Mouse (Mus musculus) spleen, adult 2 months (tissue): ENCODE data around the gene Tnik. TPM values are rescaled to one million over a fixed set of nuclear protein-coding genes. Genes with fewer than 3 reads are reported as not detected.

Source experiments
- DNase-seq, 2 experiments: peaks; one replicate each; pipeline versions ENCODE4 v3.0.0 to v3.0.0-alpha.2; 2012 to 2021; ENCODE audit warnings: low spot score in 2 of 2, low read depth in 1 of 2
- H3K27ac ChIP-seq: fragments of 200-500 bp; 2 replicates; pipeline ENCODE4 v1.5.1; 2012; ENCODE audit warnings: low read length, inconsistent platforms; ENCODE audit not compliant: insufficient read depth
- H3K27me3 ChIP-seq: fragments of 200-500 bp; 2 replicates; pipeline ENCODE4 v1.6.1; 2012; ENCODE audit warnings: mild to moderate bottlenecking, moderate library complexity, low read length, inconsistent platforms; ENCODE audit not compliant: control insufficient read depth, insufficient read depth
- H3K36me3 ChIP-seq: fragments of 200-500 bp; 2 replicates; pipeline ENCODE4 v1.6.1; 2012; ENCODE audit warnings: mild to moderate bottlenecking, low read length, inconsistent platforms; ENCODE audit not compliant: control insufficient read depth, insufficient read depth
- H3K4me1 ChIP-seq: fragments of 200-500 bp; 2 replicates; pipeline ENCODE4 v1.6.1; 2011; ENCODE audit warnings: inconsistent platforms; ENCODE audit not compliant: control insufficient read depth, insufficient read depth, insufficient read length
- H3K4me3 ChIP-seq: fragments of 200-500 bp; 2 replicates; pipeline ENCODE4 v1.5.1; 2011; ENCODE audit warnings: mild to moderate bottlenecking, inconsistent platforms; ENCODE audit not compliant: insufficient read depth, insufficient read length; ENCODE audit errors: extremely low read depth
- CTCF ChIP-seq: fragments of 200-500 bp; IDR thresholded peaks from 2 replicates; pipeline ENCODE4 v1.5.1; 2011; ENCODE audit warnings: mild to moderate bottlenecking, inconsistent platforms; ENCODE audit not compliant: insufficient read depth, insufficient read length, insufficient replicate concordance; ENCODE audit errors: extremely low read depth
- POLR2A ChIP-seq: fragments of 200-500 bp; IDR thresholded peaks from 2 replicates; pipeline ENCODE4 v1.6.1; 2011; ENCODE audit warnings: low read depth, low read length, inconsistent platforms
- WGBS: fragments of 180-500 bp; shearing (Covaris S2); methylation state at CpG from one replicate; pipeline ENCODE4 v1.1.7; 2018; 5-methylcytosine and 5-hydroxymethylcytosine counted together
- polyA plus RNA-seq: library from polyadenylated mRNA; depleted of rRNA; stranded (reverse); fragments of >200 nt; gene quantifications from 2 replicates; pipeline ENCODE4 v1.2.3, GENCODE M21; 2012

The Tnik gene
- polyA plus RNA-seq, 1 experiment = 5.5 TPM

DNA sequence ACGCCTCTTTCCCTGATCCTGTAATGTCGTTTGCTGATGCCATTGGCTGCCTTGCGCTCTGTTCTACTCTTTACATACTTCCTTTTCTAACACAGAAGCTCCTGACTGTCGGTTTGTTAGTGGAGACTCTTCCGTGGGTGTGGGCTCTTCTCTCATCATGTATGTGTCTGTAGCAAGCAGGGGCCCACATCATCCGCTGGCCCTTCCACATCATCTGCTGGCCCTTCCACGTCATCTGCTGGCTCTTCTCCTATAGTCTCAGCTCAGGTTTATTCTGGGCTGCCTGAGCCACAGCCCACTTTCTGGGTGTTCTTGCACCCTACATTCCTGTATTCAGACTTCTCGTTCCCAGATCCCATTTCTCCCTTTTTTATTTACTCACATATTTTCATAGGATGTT, 58.6 kb downstream of the Tnik start:
- Histone ChIP-seq H3K27me3 (no peaks in the 10 kb centered on the region), H3K4me3 (no peak overlapping the region), H3K27ac (no peak overlapping the region), H3K36me3 (no peaks in the 10 kb centered on the region), H3K4me1 (no peaks in the 10 kb centered on the region)
- 88% methylated on average over 8 of the region's 8 CpGs for WGBS
- no peak for TF ChIP-seq CTCF
- no peak for TF ChIP-seq POLR2A
- no peak for DNase-seq

DNA sequence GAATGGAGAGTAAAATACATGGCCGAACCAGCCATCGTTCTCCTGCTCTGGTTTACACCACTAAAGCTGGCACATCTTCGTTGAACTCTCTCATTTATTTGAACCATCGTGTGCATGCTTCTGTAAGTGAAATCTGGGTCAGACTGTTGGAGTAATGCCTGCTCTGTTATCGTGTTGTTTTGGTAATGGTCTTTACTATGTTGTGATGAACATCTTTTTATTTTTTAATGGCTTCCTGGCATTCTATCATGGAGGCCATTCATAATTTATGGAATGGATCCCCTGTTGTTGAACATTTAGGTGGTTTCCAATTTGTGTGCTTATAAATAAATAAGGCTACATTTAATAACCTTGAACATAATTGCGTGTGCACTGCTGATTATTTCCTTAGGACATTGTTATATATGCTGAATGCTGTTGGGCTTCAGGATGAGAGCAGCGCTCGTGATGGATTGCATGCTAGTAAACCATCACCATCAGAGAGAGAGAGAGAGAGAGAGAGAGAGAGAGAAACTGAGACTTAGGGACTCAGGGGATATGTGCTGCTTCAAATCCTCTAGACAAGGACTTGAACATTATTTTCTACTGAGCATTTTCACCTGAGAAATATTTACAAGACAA, 62.7 kb downstream of the Tnik start:
- H3K4me1 ChIP-seq = no peaks in the 10 kb centered on the region
- TF ChIP-seq CTCF (no peak), POLR2A (no peak)
- DNase-seq = no peak
- 90% methylated on average over 8 of the region's 8 CpGs for WGBS
- no peaks in the 10 kb centered on the region for H3K27me3 ChIP-seq
- no peaks in the 10 kb centered on the region for H3K36me3 ChIP-seq
- no peak overlapping the region for H3K27ac ChIP-seq
- H3K4me3 ChIP-seq = no peak overlapping the region

DNA sequence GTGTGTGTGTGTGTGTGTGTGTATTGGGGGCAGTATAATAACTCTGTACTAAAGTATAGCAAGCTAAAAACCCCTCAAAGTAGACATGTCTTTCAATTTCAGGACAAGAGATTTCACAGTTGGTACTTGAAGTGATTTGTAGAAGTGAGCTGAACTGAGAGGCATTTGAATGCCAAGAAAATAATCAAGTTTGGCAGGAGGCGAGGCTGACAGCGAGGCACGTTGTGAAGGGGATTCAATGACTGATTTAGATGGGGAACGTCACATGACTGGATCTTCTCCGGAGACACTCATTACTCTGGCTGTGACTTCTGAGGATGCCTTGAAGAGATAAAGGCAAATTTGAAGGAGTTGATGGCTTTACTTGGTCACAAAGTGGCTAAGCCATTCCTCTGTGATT, 69.3 kb downstream of the Tnik start:
- H3K27ac ChIP-seq = no peak overlapping the region
- no peaks in the 10 kb centered on the region for H3K36me3 ChIP-seq
- H3K27me3 ChIP-seq = no peaks in the 10 kb centered on the region
- no peaks in the 10 kb centered on the region for H3K4me1 ChIP-seq
- 81% methylated on average over 5 of the region's 5 CpGs for WGBS
- no peak overlapping the region for H3K4me3 ChIP-seq
- no peak for DNase-seq
- TF ChIP-seq CTCF (no peak), POLR2A (no peak)

DNA sequence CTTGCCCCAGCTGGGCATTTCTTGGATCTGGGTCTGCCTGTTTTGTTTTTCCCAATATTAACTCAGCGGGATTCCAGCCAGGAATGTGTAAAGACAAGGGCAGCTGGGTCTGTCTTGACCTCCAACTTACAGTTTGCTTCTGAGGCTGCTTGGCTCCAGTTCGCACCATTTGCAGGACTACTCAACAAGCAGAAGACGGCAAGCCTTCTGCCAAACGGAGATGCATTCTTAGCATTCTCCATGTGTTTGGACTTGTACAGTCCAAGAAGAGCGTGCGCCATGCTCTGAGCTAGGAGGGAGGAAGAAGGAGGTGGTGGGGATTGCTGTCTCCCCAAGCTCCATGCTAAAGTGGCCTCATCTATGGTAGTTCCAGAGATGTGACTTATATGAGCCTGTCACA, 70.9 kb downstream of the Tnik start:
- Histone ChIP-seq H3K27ac (no peak overlapping the region), H3K36me3 (no peaks in the 10 kb centered on the region), H3K4me1 (no peaks in the 10 kb centered on the region), H3K27me3 (no peaks in the 10 kb centered on the region), H3K4me3 (no peak overlapping the region)
- WGBS = 89% methylated on average over 6 of the region's 6 CpGs
- no peak for DNase-seq
- TF ChIP-seq CTCF (no peak), POLR2A (no peak)

DNA sequence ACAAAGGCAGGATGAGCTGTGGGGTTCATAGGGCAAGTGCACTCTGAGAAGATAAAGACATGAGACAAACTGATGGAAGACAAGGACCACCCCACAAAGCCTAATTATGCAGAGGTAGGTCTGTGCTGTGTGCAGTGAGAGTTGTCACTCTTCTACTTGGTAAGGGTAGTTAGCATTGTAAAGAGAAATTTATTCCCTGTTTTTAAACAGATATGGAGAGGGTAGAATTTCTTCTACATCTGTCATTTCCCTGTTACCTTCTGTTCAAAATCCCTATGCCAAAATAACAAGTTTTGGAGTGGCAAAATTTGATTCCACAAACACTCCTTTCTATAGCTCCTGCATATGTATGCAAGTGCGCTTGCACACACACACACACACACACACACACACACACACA, 71.5 kb downstream of the Tnik start:
- Histone ChIP-seq H3K4me1 (no peaks in the 10 kb centered on the region), H3K27ac (no peak overlapping the region), H3K36me3 (no peaks in the 10 kb centered on the region), H3K4me3 (no peak overlapping the region), H3K27me3 (no peaks in the 10 kb centered on the region)
- TF ChIP-seq CTCF (no peak), POLR2A (no peak)
- 88% methylated on average over 1 of the region's 1 CpGs for WGBS
- DNase-seq = no peak

DNA sequence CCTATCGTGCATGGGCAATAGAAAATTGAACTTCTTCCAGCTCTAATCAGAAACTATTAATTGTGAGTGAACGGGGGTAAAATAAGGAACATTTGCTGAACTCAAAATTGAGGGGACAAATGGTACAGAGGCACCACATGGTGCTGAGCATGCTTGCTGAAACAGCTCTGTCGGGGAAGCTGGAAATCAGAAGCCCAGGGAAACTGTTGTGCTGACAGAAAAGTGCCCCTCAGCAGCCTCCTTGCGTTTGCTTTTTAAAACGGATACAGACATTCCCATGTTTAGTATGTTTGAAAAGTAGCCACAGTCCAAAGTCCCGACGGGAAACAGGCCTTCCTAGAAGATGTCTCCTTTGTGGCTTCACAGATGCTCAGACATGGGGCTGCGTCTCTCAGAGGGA, 77.1 kb downstream of the Tnik start:
- no peak for DNase-seq
- no peak for TF ChIP-seq CTCF
- no peak for TF ChIP-seq POLR2A
- H3K27ac ChIP-seq = no peak overlapping the region
- no peaks in the 10 kb centered on the region for H3K36me3 ChIP-seq
- WGBS = 83% methylated on average over 8 of the region's 8 CpGs
- no peaks in the 10 kb centered on the region for H3K27me3 ChIP-seq
- no peaks in the 10 kb centered on the region for H3K4me1 ChIP-seq
- no peak overlapping the region for H3K4me3 ChIP-seq

DNA sequence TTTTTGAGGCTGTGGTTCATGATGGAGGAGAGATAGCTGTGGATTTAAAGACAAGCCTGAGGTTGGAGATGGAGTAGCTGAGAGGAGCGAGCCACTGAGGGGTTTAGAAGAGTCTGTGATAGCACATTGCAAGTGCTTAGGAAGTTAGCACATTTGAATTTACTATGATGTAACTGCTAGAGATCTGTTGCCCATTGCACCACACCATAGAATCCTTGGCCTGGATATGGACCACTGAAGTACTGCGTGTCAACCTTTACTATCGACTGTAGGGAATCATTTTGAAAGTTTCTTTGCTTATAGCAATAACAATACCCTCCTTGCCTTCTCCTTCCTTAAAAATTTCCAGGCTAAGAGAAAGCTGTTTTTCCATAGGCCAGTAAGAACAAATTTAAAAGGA, 80.2 kb downstream of the Tnik start:
- TF ChIP-seq CTCF (no peak), POLR2A (no peak)
- DNase-seq = no peak
- H3K4me1 ChIP-seq = no peaks in the 10 kb centered on the region
- H3K4me3 ChIP-seq = no peak overlapping the region
- 93% methylated on average over 3 of the region's 3 CpGs for WGBS
- H3K27ac ChIP-seq = no peak overlapping the region
- H3K36me3 ChIP-seq = no peaks in the 10 kb centered on the region
- no peaks in the 10 kb centered on the region for H3K27me3 ChIP-seq
